Mouse (Mus musculus) MEL (cell line): ENCODE results near the gene Rpl24. TPM values are rescaled to one million over a fixed set of nuclear protein-coding genes. Genes with fewer than 3 reads are reported as not detected.
A peak's percentile ranks its signal among the peaks of the same experiment; 100 is the strongest.

Experiments used
- DNase-seq: peaks from one replicate; pipeline ENCODE4 v3.0.0; 2011; ENCODE audit warnings: low read depth, low spot score
- H3K27ac ChIP-seq: 2 replicates; pipeline ENCODE4 v1.5.1; 2012; ENCODE audit warnings: low read depth, mild to moderate bottlenecking, control low read depth, low read length, moderate library complexity; ENCODE audit not compliant: control insufficient read depth
- H3K27me3 ChIP-seq, 2 experiments: fragments of 150-350 bp in 1 of 2; sonication (generic) in 1 of 2; 2 replicates each; pipeline ENCODE4 v1.6.1; 2012; ENCODE audit warnings: low read length in 2 of 2, mild to moderate bottlenecking in 2 of 2, improper control_type of control experiment in 1 of 2, moderate library complexity in 1 of 2; ENCODE audit not compliant: insufficient read depth in 2 of 2, control insufficient read depth in 1 of 2
- H3K36me3 ChIP-seq, 2 experiments: 2 replicates each; pipeline ENCODE4 v1.6.1; 2012 to 2014; ENCODE audit warnings: low read length in 2 of 2, improper control_type of control experiment in 1 of 2, inconsistent platforms in 1 of 2, mild to moderate bottlenecking in 1 of 2; ENCODE audit not compliant: insufficient read depth in 2 of 2, control insufficient read depth in 1 of 2
- H3K4me1 ChIP-seq, 2 experiments: fragments of 150-350 bp in 1 of 2; sonication (generic) in 1 of 2; 2 replicates each; pipeline ENCODE4 v1.6.1; 2012; ENCODE audit warnings: low read length in 2 of 2, improper control_type of control experiment in 1 of 2, mild to moderate bottlenecking in 1 of 2; ENCODE audit not compliant: insufficient read depth in 2 of 2, control insufficient read depth in 1 of 2
- H3K4me3 ChIP-seq, 2 experiments: fragments of 150-350 bp in 1 of 2; sonication (generic) in 1 of 2; 2 replicates each; pipeline ENCODE4 v1.5.1; 2012; ENCODE audit warnings: low read depth in 2 of 2, low read length in 2 of 2, mild to moderate bottlenecking in 2 of 2, moderate library complexity in 2 of 2, control low read depth in 1 of 2, improper control_type of control experiment in 1 of 2; ENCODE audit not compliant: control insufficient read depth in 1 of 2, insufficient read depth in 1 of 2
- H3K79me2 ChIP-seq: 2 replicates; pipeline ENCODE4 v1.6.1; 2012; ENCODE audit warnings: mild to moderate bottlenecking, low read length, moderate library complexity; ENCODE audit not compliant: control insufficient read depth, poor library complexity, insufficient read depth
- H3K9ac ChIP-seq: 2 replicates; pipeline ENCODE4 v1.6.1; 2012; ENCODE audit warnings: low read depth, mild to moderate bottlenecking, control low read depth, low read length, moderate library complexity; ENCODE audit not compliant: control insufficient read depth, poor library complexity, severe bottlenecking
- H3K9me3 ChIP-seq: fragments of 150-350 bp; sonication (generic); replicated peaks from 2 replicates; pipeline ENCODE4 v1.6.1; 2012; ENCODE audit warnings: mild to moderate bottlenecking, low read length, improper control_type of control experiment, moderate library complexity; ENCODE audit not compliant: insufficient read depth
- BHLHE40 ChIP-seq: IDR thresholded peaks from 2 replicates; pipeline ENCODE4 v1.6.1; 2012; ENCODE audit warnings: low read depth, mild to moderate bottlenecking, inconsistent platforms, low read length, improper control_type of control experiment, borderline replicate concordance
- CHD1 ChIP-seq: IDR thresholded peaks from 2 replicates; pipeline ENCODE4 v1.6.1; 2012; ENCODE audit warnings: low read depth, mild to moderate bottlenecking, inconsistent platforms, low read length, improper control_type of control experiment
- CTCF ChIP-seq, 3 experiments: IDR thresholded peaks in 2 of 3; conservative IDR thresholded peaks in 1 of 3; 2 replicates each; pipeline ENCODE4 v1.5.1; 2011 to 2012; ENCODE audit warnings: low read length in 3 of 3, low read depth in 2 of 3, mild to moderate bottlenecking in 2 of 3, improper control_type of control experiment in 1 of 3, inconsistent platforms in 1 of 3, mixed read lengths in 1 of 3, moderate library complexity in 1 of 3; ENCODE audit not compliant: control insufficient read depth in 1 of 3, insufficient read depth in 1 of 3, poor library complexity in 1 of 3, severe bottlenecking in 1 of 3
- JUND ChIP-seq: IDR thresholded peaks from 2 replicates; pipeline ENCODE4 v1.6.1; 2011; ENCODE audit warnings: low read depth, mild to moderate bottlenecking, improper control_type of control experiment, low read length
- KAT2A ChIP-seq: conservative IDR thresholded peaks from 2 replicates; pipeline ENCODE4 v1.6.1; 2012; ENCODE audit warnings: low read depth, low read length, improper control_type of control experiment, inconsistent platforms
- MAFK ChIP-seq: IDR thresholded peaks from 2 replicates; pipeline ENCODE4 v1.6.1; 2011; ENCODE audit warnings: low read depth, mild to moderate bottlenecking, low read length, improper control_type of control experiment, borderline replicate concordance
- MAX ChIP-seq: IDR thresholded peaks from 2 replicates; pipeline ENCODE4 v1.6.1; 2011; ENCODE audit warnings: low read length, improper control_type of control experiment
- MAZ ChIP-seq: IDR thresholded peaks from 2 replicates; pipeline ENCODE4 v1.6.1; 2012; ENCODE audit warnings: low read depth, mild to moderate bottlenecking, inconsistent platforms, low read length, improper control_type of control experiment
- MEF2A ChIP-seq: IDR thresholded peaks from 2 replicates; pipeline ENCODE4 v1.6.1; 2014; ENCODE audit warnings: low read depth, mild to moderate bottlenecking, inconsistent platforms, low read length, improper control_type of control experiment; ENCODE audit not compliant: poor library complexity, insufficient replicate concordance, severe bottlenecking; ENCODE audit errors: extremely low read depth
- MXI1 ChIP-seq: IDR thresholded peaks from 2 replicates; pipeline ENCODE4 v1.6.1; 2011; ENCODE audit warnings: mild to moderate bottlenecking, low read depth, low read length, improper control_type of control experiment
- MYC ChIP-seq: IDR thresholded peaks from 2 replicates; pipeline ENCODE4 v1.6.1; 2011; ENCODE audit warnings: low read depth, mild to moderate bottlenecking, low read length, improper control_type of control experiment, moderate library complexity
- NELFE ChIP-seq: IDR thresholded peaks from 2 replicates; pipeline ENCODE4 v1.6.1; 2011; ENCODE audit warnings: low read depth, low read length, improper control_type of control experiment
- POLR2A ChIP-seq, 2 experiments: IDR thresholded peaks; 2 replicates each; pipeline ENCODE4 v1.6.1; 2011 to 2012; ENCODE audit warnings: low read length in 2 of 2, mild to moderate bottlenecking in 2 of 2, control low read depth in 1 of 2, improper control_type of control experiment in 1 of 2, low read depth in 1 of 2, moderate library complexity in 1 of 2; ENCODE audit not compliant: control insufficient read depth in 1 of 2, insufficient read depth in 1 of 2, poor library complexity in 1 of 2
- POLR2AphosphoS2 ChIP-seq: IDR thresholded peaks from 2 replicates; pipeline ENCODE4 v1.6.1; 2011; ENCODE audit warnings: low read length, improper control_type of control experiment
- POLR2AphosphoS5 ChIP-seq: IDR thresholded peaks from 2 replicates; pipeline ENCODE4 v1.6.1; 2012; ENCODE audit warnings: low read depth, borderline replicate concordance, mild to moderate bottlenecking, inconsistent platforms, low read length, moderate library complexity, mixed read lengths
- RCOR1 ChIP-seq: IDR thresholded peaks from 2 replicates; pipeline ENCODE4 v1.6.1; 2012; ENCODE audit warnings: low read depth, mild to moderate bottlenecking, inconsistent platforms, low read length, improper control_type of control experiment
- USF1 ChIP-seq: IDR thresholded peaks from 2 replicates; pipeline ENCODE4 v1.6.1; 2014; ENCODE audit warnings: low read depth, mild to moderate bottlenecking, inconsistent platforms, low read length, improper control_type of control experiment, moderate library complexity
- ZC3H11A ChIP-seq: IDR thresholded peaks from 2 replicates; pipeline ENCODE4 v1.6.1; 2012; ENCODE audit warnings: low read depth, mild to moderate bottlenecking, inconsistent platforms, low read length, improper control_type of control experiment
- ZMIZ1 ChIP-seq: IDR thresholded peaks from 2 replicates; pipeline ENCODE4 v1.6.1; 2012; ENCODE audit warnings: low read depth, mild to moderate bottlenecking, inconsistent platforms, low read length, improper control_type of control experiment, moderate library complexity
- ZNF384 ChIP-seq: IDR thresholded peaks from 2 replicates; pipeline ENCODE4 v1.6.1; 2012; ENCODE audit warnings: low read depth, mild to moderate bottlenecking, inconsistent platforms, low read length, improper control_type of control experiment
- polyA plus RNA-seq, 2 experiments: library from polyadenylated mRNA; stranded (reverse) in 1 of 2; unstranded in 1 of 2; fragments of >175 nt in 1 of 2; fragments of >200 nt in 1 of 2; gene quantifications; 2 replicates each; pipeline versions ENCODE4 v1.2.1 to v1.2.4; 2012; ENCODE audit warnings: low replicate concordance in 2 of 2, low read depth in 1 of 2; ENCODE audit not compliant: insufficient read length in 2 of 2, insufficient read depth in 1 of 2, missing spikeins in 1 of 2
- total RNA-seq: library from RNA; depleted of rRNA; stranded (reverse); fragments of 300-350 nt; gene quantifications from 2 replicates; pipeline ENCODE4 v1.2.3, GENCODE M21; 2012

Rpl24 gene
- total and polyA plus RNA-seq, 3 experiments, result 132 to 1,552 TPM; not detected in 1

GRCm38 (mm10) chr16:55971735-55972615, 5.9 kb downstream of the Rpl24 start:
- DNase-seq, result peak; percentile 61
- H3K4me1 ChIP-seq, result peaks cover 4 to 25% of the 10 kb centered on the region in 2 experiments
- peaks cover 23 to 65% of the 10 kb centered on the region in 2 experiments for H3K36me3 ChIP-seq
- no peaks in the 10 kb centered on the region for H3K9me3 ChIP-seq
- H3K9ac ChIP-seq, result peak overlapping the region; percentile 39
- TF ChIP-seq MEF2A (no peak), ZMIZ1 (0 out of 2 replicates have a peak, but pooled peaks have one; percentile 42), ZC3H11A (no peak), MXI1 (0 out of 2 replicates have a peak, but pooled peaks have one; percentile 58), POLR2AphosphoS2 (peak; percentile 5; the same call in 1 of the 2 replicates), MAX (no peak), RCOR1 (no peak), BHLHE40 (no peak), JUND (no peak), POLR2A (IDR thresholded peaks at IDR 0.05; ENCODE audit: control insufficient read depth in 1 of 2, insufficient read depth in 1 of 2, low read depth in 1 of 2, low read length in 2 of 2, poor library complexity in 1 of 2) (peak in 1 of 2 experiments; percentile 49; a peak in 2 of 4 replicates), MAZ (no peak), USF1 (no peak), MYC (peak; percentile 71; the same call in 1 of the 2 replicates), KAT2A (no peak), NELFE (no peak), CTCF (IDR thresholded peaks at IDR 0.05 in 2 of 3, conservative IDR thresholded peaks at IDR 0.05 in 1 of 3; ENCODE audit: control insufficient read depth in 1 of 3, insufficient read depth in 1 of 3, low read depth in 2 of 3, low read length in 3 of 3, poor library complexity in 1 of 3, severe bottlenecking in 1 of 3) (0 out of 6 replicates have a peak, but pooled peaks of 1 of the 3 experiments have one; percentile 14), MAFK (no peak)
- H3K79me2 ChIP-seq, result peaks cover 50% of the 10 kb centered on the region
- H3K27me3 ChIP-seq, result no peaks in the 10 kb centered on the region
- peak overlapping the region; percentile 49 for H3K27ac ChIP-seq
- H3K4me3 ChIP-seq, result no peak overlapping the region

DNA sequence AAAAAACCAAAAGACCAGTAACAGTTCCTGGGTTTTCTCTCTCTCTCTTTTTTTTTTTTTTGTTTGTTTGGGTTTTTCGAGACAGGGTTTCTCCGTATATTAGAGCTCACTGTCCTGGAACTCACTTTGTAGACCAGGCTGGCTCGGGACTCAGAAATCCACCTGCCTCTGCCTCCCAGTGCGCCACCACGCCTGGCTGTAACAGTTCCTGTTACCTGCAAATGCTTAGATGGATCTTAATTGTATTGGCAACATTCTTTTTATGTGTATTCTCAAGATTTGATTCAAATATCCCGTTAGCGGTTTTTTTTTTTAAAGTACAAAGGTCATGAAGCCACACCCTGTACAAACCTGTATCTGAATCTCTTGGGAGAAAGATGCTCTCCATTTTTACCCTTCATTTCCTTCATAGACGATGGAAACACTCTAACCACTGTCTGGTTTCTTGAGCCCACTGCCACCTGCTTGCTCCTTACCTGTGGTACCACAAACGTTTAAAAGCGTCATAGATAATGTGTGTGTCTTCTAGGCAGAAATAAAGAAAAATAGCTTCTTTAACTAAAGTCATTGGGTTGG, 6.6 kb downstream of the Rpl24 start:
- H3K27me3 ChIP-seq, result no peaks in the 10 kb centered on the region
- no peak for DNase-seq
- H3K9ac ChIP-seq, result peak overlapping the region; percentile 64
- H3K9me3 ChIP-seq, result no peaks in the 10 kb centered on the region
- H3K27ac ChIP-seq, result peak overlapping the region; percentile 85
- peak overlapping the region; percentile 46 to 52 for H3K4me3 ChIP-seq
- H3K36me3 ChIP-seq, result peaks cover 24 to 62% of the 10 kb centered on the region in 2 experiments
- TF ChIP-seq POLR2AphosphoS5 (no peak), CHD1 (0 out of 2 replicates have a peak, but pooled peaks have one; percentile 66), ZNF384 (peak; percentile 45; the same call in 1 of the 2 replicates)
- H3K79me2 ChIP-seq, result peaks cover 49% of the 10 kb centered on the region
- peaks cover 4 to 25% of the 10 kb centered on the region in 2 experiments for H3K4me1 ChIP-seq
